Mouse (Mus musculus): ENCODE measurements around the gene Lmbrd2. TPM values are rescaled to one million over a fixed set of nuclear protein-coding genes. Genes with fewer than 3 reads are reported as not detected.

The Lmbrd2 gene
- polyA plus RNA-seq, 1 experiment, result 12.3 TPM

GRCm38 (mm10) chr15:9106303-9107074, 33.9 kb upstream of the Lmbrd2 start:
- H3K4me3 ChIP-seq (ENCODE audit: control insufficient read depth, insufficient read depth, low read length), result no peak overlapping the region
- TF ChIP-seq POLR2A (IDR thresholded peaks at IDR 0.05; ENCODE audit: control insufficient read depth, extremely low read depth, insufficient read depth, low read length, poor library complexity) (no peak), CTCF (IDR thresholded peaks at IDR 0.05; ENCODE audit: borderline replicate concordance, control insufficient read depth, extremely low read depth, insufficient read depth, low read length, poor library complexity) (no peak)
- no peaks in the 10 kb centered on the region for H3K27me3 ChIP-seq (ENCODE audit: control insufficient read depth, insufficient read depth, low read length)
- no peak overlapping the region for H3K27ac ChIP-seq (ENCODE audit: control insufficient read depth, insufficient read depth, low read length)
- H3K4me1 ChIP-seq (replicated peaks; ENCODE audit: control insufficient read depth, insufficient read depth, low read length), result no peaks in the 10 kb centered on the region
- no peak for DNase-seq
- 95% methylated on average over 13 of the region's 13 CpGs for WGBS
- H3K36me3 ChIP-seq (ENCODE audit: control insufficient read depth, insufficient read depth, low read length), result peaks cover 24% of the 10 kb centered on the region

- H3K4me1 ChIP-seq (replicated peaks; ENCODE audit: control insufficient read depth, insufficient read depth, low read length), result no peaks in the 10 kb centered on the region
- no peak for DNase-seq
- H3K27ac ChIP-seq (ENCODE audit: control insufficient read depth, insufficient read depth, low read length), result no peak overlapping the region
- H3K27me3 ChIP-seq (ENCODE audit: control insufficient read depth, insufficient read depth, low read length), result no peaks in the 10 kb centered on the region
- 89% methylated on average over 6 of the region's 6 CpGs for WGBS
- TF ChIP-seq CTCF (IDR thresholded peaks at IDR 0.05; ENCODE audit: borderline replicate concordance, control insufficient read depth, extremely low read depth, insufficient read depth, low read length, poor library complexity) (no peak), POLR2A (IDR thresholded peaks at IDR 0.05; ENCODE audit: control insufficient read depth, extremely low read depth, insufficient read depth, low read length, poor library complexity) (no peak)
- no peak overlapping the region for H3K4me3 ChIP-seq (ENCODE audit: control insufficient read depth, insufficient read depth, low read length)
- peaks cover 53% of the 10 kb centered on the region for H3K36me3 ChIP-seq (ENCODE audit: control insufficient read depth, insufficient read depth, low read length)
These were observed 29.6 kb upstream of the Lmbrd2 start for GRCm38 (mm10) chr15:9110526-9111347.

GRCm38 (mm10) chr15:9111648-9112047, 28.7 kb upstream of the Lmbrd2 start:
- 93% methylated on average over 3 of the region's 3 CpGs for WGBS
- DNase-seq, result no peak
- Histone ChIP-seq H3K4me3 (ENCODE audit: control insufficient read depth, insufficient read depth, low read length) (no peak overlapping the region), H3K27ac (ENCODE audit: control insufficient read depth, insufficient read depth, low read length) (no peak overlapping the region), H3K36me3 (ENCODE audit: control insufficient read depth, insufficient read depth, low read length) (peaks cover 60% of the 10 kb centered on the region), H3K27me3 (ENCODE audit: control insufficient read depth, insufficient read depth, low read length) (no peaks in the 10 kb centered on the region), H3K4me1 (replicated peaks; ENCODE audit: control insufficient read depth, insufficient read depth, low read length) (no peaks in the 10 kb centered on the region)
- TF ChIP-seq POLR2A (IDR thresholded peaks at IDR 0.05; ENCODE audit: control insufficient read depth, extremely low read depth, insufficient read depth, low read length, poor library complexity), result no peak
- no peak for TF ChIP-seq CTCF (IDR thresholded peaks at IDR 0.05; ENCODE audit: borderline replicate concordance, control insufficient read depth, extremely low read depth, insufficient read depth, low read length, poor library complexity)

GRCm38 (mm10) chr15:9113556-9113955, 26.8 kb upstream of the Lmbrd2 start:
- no peak for DNase-seq
- Histone ChIP-seq H3K27ac (ENCODE audit: control insufficient read depth, insufficient read depth, low read length) (no peak overlapping the region), H3K4me1 (replicated peaks; ENCODE audit: control insufficient read depth, insufficient read depth, low read length) (no peaks in the 10 kb centered on the region), H3K27me3 (ENCODE audit: control insufficient read depth, insufficient read depth, low read length) (no peaks in the 10 kb centered on the region), H3K36me3 (ENCODE audit: control insufficient read depth, insufficient read depth, low read length) (peaks cover 57% of the 10 kb centered on the region), H3K4me3 (ENCODE audit: control insufficient read depth, insufficient read depth, low read length) (no peak overlapping the region)
- TF ChIP-seq POLR2A (IDR thresholded peaks at IDR 0.05; ENCODE audit: control insufficient read depth, extremely low read depth, insufficient read depth, low read length, poor library complexity), result no peak
- TF ChIP-seq CTCF (IDR thresholded peaks at IDR 0.05; ENCODE audit: borderline replicate concordance, control insufficient read depth, extremely low read depth, insufficient read depth, low read length, poor library complexity), result no peak
- 95% methylated on average over 9 of the region's 9 CpGs for WGBS

- no peaks in the 10 kb centered on the region for H3K4me1 ChIP-seq (replicated peaks; ENCODE audit: control insufficient read depth, insufficient read depth, low read length)
- DNase-seq, result no peak
- H3K4me3 ChIP-seq (ENCODE audit: control insufficient read depth, insufficient read depth, low read length), result no peak overlapping the region
- TF ChIP-seq CTCF (IDR thresholded peaks at IDR 0.05; ENCODE audit: borderline replicate concordance, control insufficient read depth, extremely low read depth, insufficient read depth, low read length, poor library complexity) (no peak), POLR2A (IDR thresholded peaks at IDR 0.05; ENCODE audit: control insufficient read depth, extremely low read depth, insufficient read depth, low read length, poor library complexity) (no peak)
- WGBS, result 99% methylated on average over 4 of the region's 4 CpGs
- H3K36me3 ChIP-seq (ENCODE audit: control insufficient read depth, insufficient read depth, low read length), result peaks cover 57% of the 10 kb centered on the region
- no peaks in the 10 kb centered on the region for H3K27me3 ChIP-seq (ENCODE audit: control insufficient read depth, insufficient read depth, low read length)
- H3K27ac ChIP-seq (ENCODE audit: control insufficient read depth, insufficient read depth, low read length), result no peak overlapping the region
These were observed 26.2 kb upstream of the Lmbrd2 start for GRCm38 (mm10) chr15:9114131-9114530.

- no peaks in the 10 kb centered on the region for H3K4me1 ChIP-seq (replicated peaks; ENCODE audit: control insufficient read depth, insufficient read depth, low read length)
- TF ChIP-seq POLR2A (IDR thresholded peaks at IDR 0.05; ENCODE audit: control insufficient read depth, extremely low read depth, insufficient read depth, low read length, poor library complexity), result no peak
- no peak for TF ChIP-seq CTCF (IDR thresholded peaks at IDR 0.05; ENCODE audit: borderline replicate concordance, control insufficient read depth, extremely low read depth, insufficient read depth, low read length, poor library complexity)
- no peaks in the 10 kb centered on the region for H3K27me3 ChIP-seq (ENCODE audit: control insufficient read depth, insufficient read depth, low read length)
- peaks cover 57% of the 10 kb centered on the region for H3K36me3 ChIP-seq (ENCODE audit: control insufficient read depth, insufficient read depth, low read length)
- DNase-seq, result no peak
- WGBS, result 91% methylated on average over 5 of the region's 5 CpGs
- no peak overlapping the region for H3K27ac ChIP-seq (ENCODE audit: control insufficient read depth, insufficient read depth, low read length)
- no peak overlapping the region for H3K4me3 ChIP-seq (ENCODE audit: control insufficient read depth, insufficient read depth, low read length)
These were observed 25.8 kb upstream of the Lmbrd2 start for GRCm38 (mm10) chr15:9114599-9114998.

All from thymus, adult 2 months (tissue).